Mouse (Mus musculus): ENCODE results near the gene Prss53.
A peak's percentile ranks its signal among the peaks of the same experiment; 100 is the strongest.
"Not testable (repeated sequence)": the region's sequence is repeated elsewhere in the genome, so short reads cannot be mapped to it uniquely, and the experiment has no call there.

Gene Prss53

GRCm38 (mm10) chr7:127912190-127912871, 21.6 kb upstream of the Prss53 start, which contains the start of gene Kat8:
Kat8 (plus strand) TSS chr7:127912516.
- peak; percentile 94 for DNase-seq (ENCODE audit: low read depth, low spot score)

- DNase-seq (ENCODE audit: low read depth, low spot score), result no peak
Observed at GRCm38 (mm10) chr7:127908656-127909055, 17.9 kb upstream of the Prss53 start.

- no peak for DNase-seq (ENCODE audit: low read depth, low spot score)
Observed at GRCm38 (mm10) chr7:127907939-127908338, 17.2 kb upstream of the Prss53 start.

- peak; percentile 76 for DNase-seq (ENCODE audit: low read depth, low spot score)
Observed at GRCm38 (mm10) chr7:127903971-127904796, 13.4 kb upstream of the Prss53 start, which contains the start of gene Bckdk. Bckdk (plus strand) TSS chr7:127904082.

GRCm38 (mm10) chr7:127901772-127902171, 11.0 kb upstream of the Prss53 start:
- DNase-seq (ENCODE audit: low read depth, low spot score), result no peak

GRCm38 (mm10) chr7:127899997-127900396, 9.2 kb upstream of the Prss53 start:
- DNase-seq (ENCODE audit: low read depth, low spot score), result no peak

- DNase-seq (ENCODE audit: low read depth, low spot score), result peak; percentile 52
Observed at GRCm38 (mm10) chr7:127898179-127898956, 7.6 kb upstream of the Prss53 start.

GRCm38 (mm10) chr7:127897542-127897941, 6.8 kb upstream of the Prss53 start:
- DNase-seq (ENCODE audit: low read depth, low spot score), result no peak

GRCm38 (mm10) chr7:127896384-127896783, 5.6 kb upstream of the Prss53 start:
- DNase-seq (ENCODE audit: low read depth, low spot score), result peak; percentile 84

- not testable (repeated sequence) for DNase-seq (ENCODE audit: low read depth, low spot score)
Observed at GRCm38 (mm10) chr7:127895891-127896290, 5.1 kb upstream of the Prss53 start.

- DNase-seq (ENCODE audit: low read depth, low spot score), result peak; percentile 92
Observed at GRCm38 (mm10) chr7:127895442-127895841, 4.7 kb upstream of the Prss53 start, which contains the start of the genes Gm21974 and Vkorc1. Gm21974 (minus strand) TSS chr7:127895454. Vkorc1 (minus strand) TSS chr7:127895617.

- no peak for DNase-seq (ENCODE audit: low read depth, low spot score)
Observed at GRCm38 (mm10) chr7:127894480-127894879, 3.7 kb upstream of the Prss53 start.

- DNase-seq (ENCODE audit: low read depth, low spot score), result no peak
Observed at GRCm38 (mm10) chr7:127888821-127889220, 1.9 kb downstream of the Prss53 start.

GRCm38 (mm10) chr7:127887781-127888180, 3.0 kb downstream of the Prss53 start:
- no peak for DNase-seq (ENCODE audit: low read depth, low spot score)

GRCm38 (mm10) chr7:127887191-127887590, 3.6 kb downstream of the Prss53 start:
- no peak for DNase-seq (ENCODE audit: low read depth, low spot score)

GRCm38 (mm10) chr7:127886551-127886950, 4.2 kb downstream of the Prss53 start:
- DNase-seq (ENCODE audit: low read depth, low spot score), result no peak

GRCm38 (mm10) chr7:127885951-127886350, 4.8 kb downstream of the Prss53 start:
- DNase-seq (ENCODE audit: low read depth, low spot score), result no peak

- no peak for DNase-seq (ENCODE audit: low read depth, low spot score)
Observed at GRCm38 (mm10) chr7:127880431-127880830, 10.3 kb downstream of the Prss53 start.

- no peak for DNase-seq (ENCODE audit: low read depth, low spot score)
Observed at GRCm38 (mm10) chr7:127879301-127879700, 11.5 kb downstream of the Prss53 start.

- DNase-seq (ENCODE audit: low read depth, low spot score), result peak; percentile 92
Observed at GRCm38 (mm10) chr7:127876467-127877348, 14.1 kb downstream of the Prss53 start, which contains the start of gene Zfp668. Zfp668 (minus strand) TSS chr7:127876828.

GRCm38 (mm10) chr7:127876041-127876466, 14.7 kb downstream of the Prss53 start, which contains the start of gene Zfp646:
Zfp646 (plus strand) TSS chr7:127876221.
- DNase-seq (ENCODE audit: low read depth, low spot score), result peak; percentile 88
